Comparison of ENCODE assay signal across 8 mouse cellular contexts in genomic region chr7:130546421-130546790, GRCm38 (mm10). TPM values are rescaled to one million over a fixed set of nuclear protein-coding genes. Genes with fewer than 3 reads are reported as not detected.
A peak's percentile ranks its signal among the peaks of the same experiment; 100 is the strongest.
DNase-seq lines count a peak whose midpoint lies in the region; ATAC-seq and TF ChIP-seq lines count a peak whose summit lies in the region.

No protein-coding gene starts in this region.

- H3K36me3 ChIP-seq in testis, adult 2 months (ENCODE audit: control insufficient read depth, insufficient read depth, low read length) = peaks cover 3% of the 10 kb centered on the region; the same call in 1 of the 2 replicates
- peaks cover 33% of the 10 kb centered on the region for H3K36me3 ChIP-seq in limb, embryonic 15.5 days
- H3K36me3 ChIP-seq in stomach, embryonic 16.5 days (ENCODE audit: control insufficient read depth, insufficient read depth, low read length) = peaks cover 16% of the 10 kb centered on the region

- peak overlapping the region; percentile 99 for H3K27ac ChIP-seq in gastrocnemius, adult 2 months
- peak overlapping the region; percentile 97 for H3K27ac ChIP-seq in testis, adult 2 months (ENCODE audit: control insufficient read depth, insufficient read depth, low read depth, low read length)
- peak overlapping the region; percentile 100 for H3K27ac ChIP-seq in limb, embryonic 15.5 days
- peak overlapping the region; percentile 100 for H3K27ac ChIP-seq in stomach, embryonic 16.5 days (ENCODE audit: low read length)

- peak overlapping the region; percentile 71 for H3K4me2 ChIP-seq in limb, embryonic 15.5 days
- peak overlapping the region; percentile 87 for H3K4me2 ChIP-seq in stomach, embryonic 16.5 days (ENCODE audit: low read depth, low read length)

- H3K9me3 ChIP-seq in limb, embryonic 15.5 days = no peaks in the 10 kb centered on the region
- H3K9me3 ChIP-seq in stomach, embryonic 16.5 days (replicated peaks; ENCODE audit: control insufficient read depth, low read length) = no peaks in the 10 kb centered on the region

- WGBS in limb, embryonic 15.5 days = 4% methylated on average over 7 of the region's 7 CpGs
- 2% methylated on average over 7 of the region's 7 CpGs for WGBS in stomach, embryonic 16.5 days

- intact Hi-C loops in gastrocnemius, adult 2 months (cut with DNase I) = no loop called here

- peaks cover 11% of the 10 kb centered on the region for H3K4me1 ChIP-seq in testis, adult 2 months (ENCODE audit: control insufficient read depth, insufficient read depth, low read length)
- H3K4me1 ChIP-seq in limb, embryonic 15.5 days = peaks cover 20% of the 10 kb centered on the region
- H3K4me1 ChIP-seq in stomach, embryonic 16.5 days (ENCODE audit: control insufficient read depth, insufficient read depth, low read length) = peaks cover 6% of the 10 kb centered on the region; the same call in 1 of the 2 replicates

- H3K27me3 ChIP-seq in testis, adult 2 months (ENCODE audit: control insufficient read depth, insufficient read depth, low read length) = no peaks in the 10 kb centered on the region
- no peaks in the 10 kb centered on the region for H3K27me3 ChIP-seq in limb, embryonic 15.5 days
- H3K27me3 ChIP-seq in stomach, embryonic 16.5 days (ENCODE audit: control insufficient read depth, insufficient read depth, low read length) = no peaks in the 10 kb centered on the region

- TF ChIP-seq POLR2A in testis, adult 2 months (IDR thresholded peaks at IDR 0.05; ENCODE audit: control insufficient read depth, low read depth, low read length) = no peak

- no peak for TF ChIP-seq CTCF in gastrocnemius, adult 2 months (IDR thresholded peaks at IDR 0.05)
- no peak for TF ChIP-seq CTCF in testis, adult 2 months (IDR thresholded peaks at IDR 0.05; ENCODE audit: control insufficient read depth, insufficient read depth, insufficient replicate concordance, low read depth, low read length)

- peak overlapping the region; percentile 94 for H3K4me3 ChIP-seq in gastrocnemius, adult 2 months
- H3K4me3 ChIP-seq in testis, adult 2 months (ENCODE audit: control insufficient read depth, low read depth, low read length) = peak overlapping the region; percentile 92
- H3K4me3 ChIP-seq in limb, embryonic 15.5 days = peak overlapping the region; percentile 95
- peak overlapping the region; percentile 93 for H3K4me3 ChIP-seq in stomach, embryonic 16.5 days (replicated peaks; ENCODE audit: low read length)

- no peak for DNase-seq in gastrocnemius, adult 2 months
- no peak for DNase-seq in gastrocnemius, postnatal 10 days
- DNase-seq in testis, postnatal 14 days (ENCODE audit: low spot score) = no peak
- DNase-seq in cerebellum, adult 11 months = no peak
- no peak for DNase-seq in adrenal gland, adult 18-20 months (ENCODE audit: low spot score in 2 of 2)

- H3K9ac ChIP-seq in limb, embryonic 15.5 days = peak overlapping the region; percentile 98
- H3K9ac ChIP-seq in stomach, embryonic 16.5 days (ENCODE audit: low read length) = peak overlapping the region; percentile 99

- ATAC-seq in limb, embryonic 15.5 days (ENCODE audit: insufficient number of reproducible peaks, low FRiP score, low TSS enrichment, low read depth) = no peak
- no peak for ATAC-seq in stomach, embryonic 16.5 days (ENCODE audit: insufficient read depth, low FRiP score)

RNA-seq across cellular contexts. Expression of gene Ate1, which starts 26.2 kb away (rescaled TPM):
- total RNA-seq in gastrocnemius, adult 2 months (2021) = 10 to 100 TPM; 36.0 to 36.6 TPM
- 10 to 100 TPM; 27.2 to 31.6 TPM for total RNA-seq in gastrocnemius, postnatal 10 days (2021)
- polyA plus RNA-seq in testis, adult 2 months (2012; rRNA removed) = 18.3 and 19.4 TPM in 2 replicates
- polyA plus RNA-seq in limb, embryonic 15.5 days (2015; fragmentation: Nextera tagmentation; extraction: Ambion mirVana) = 50.8 and 55.7 TPM in 2 replicates
- 54.5 and 55.7 TPM in 2 replicates for polyA plus RNA-seq in stomach, embryonic 16.5 days (2015; fragmentation: Nextera tagmentation; extraction: Ambion mirVana)
- total RNA-seq in adrenal gland, adult 18-20 months (2021) = 10 to 100 TPM; 35.9 to 38.0 TPM

RNA-seq across cellular contexts. Expression of gene Nsmce4a, which starts 26.5 kb away (rescaled TPM):
- total RNA-seq in gastrocnemius, adult 2 months (2021) = 10 to 100 TPM; 28.6 to 33.8 TPM
- 10 to 100 TPM; 36.7 to 39.1 TPM for total RNA-seq in gastrocnemius, postnatal 10 days (2021)
- 13.6 and 15.9 TPM in 2 replicates for polyA plus RNA-seq in testis, adult 2 months (2012; rRNA removed)
- 111 and 125 TPM in 2 replicates for polyA plus RNA-seq in limb, embryonic 15.5 days (2015; fragmentation: Nextera tagmentation; extraction: Ambion mirVana)
- polyA plus RNA-seq in stomach, embryonic 16.5 days (2015; fragmentation: Nextera tagmentation; extraction: Ambion mirVana) = 92.7 and 103 TPM in 2 replicates
- 10 to 100 TPM; 38.2 to 55.1 TPM for total RNA-seq in adrenal gland, adult 18-20 months (2021)

RNA-seq across cellular contexts. Expression of gene Tacc2, which starts 30.8 kb away (rescaled TPM):
- 100 to 1,000 TPM; 515 to 576 TPM for total RNA-seq in gastrocnemius, adult 2 months (2021)
- total RNA-seq in gastrocnemius, postnatal 10 days (2021) = 100 to 1,000 TPM; 187 to 199 TPM
- 6.5 and 8.6 TPM in 2 replicates for polyA plus RNA-seq in testis, adult 2 months (2012; rRNA removed)
- polyA plus RNA-seq in limb, embryonic 15.5 days (2015; fragmentation: Nextera tagmentation; extraction: Ambion mirVana) = 29.2 and 31.3 TPM in 2 replicates
- polyA plus RNA-seq in stomach, embryonic 16.5 days (2015; fragmentation: Nextera tagmentation; extraction: Ambion mirVana) = 23.9 and 24.7 TPM in 2 replicates
- 10 to 100 TPM; 32.3 to 33.3 TPM for total RNA-seq in adrenal gland, adult 18-20 months (2021)

Comparison
In these comparisons a context has a peak if more than half of its experiments do, and no peak if none do; other contexts are left out.
1. RNA of gene Tacc2, which starts 30.8 kb away (total RNA-seq): 515 to 576 TPM in gastrocnemius, adult 2 months and 187 to 199 TPM in gastrocnemius, postnatal 10 days; 32.3 to 33.3 TPM in adrenal gland, adult 18-20 months; every median in the first group is over 4 times any median in the second.
2. Peak in every context shown above with its lines, with median percentiles within 50 percentile points of each other: H3K27ac ChIP-seq and H3K4me3 ChIP-seq.